Mouse (Mus musculus) heart, postnatal 14 days (tissue): ENCODE measurements around the gene Casz1. TPM values are rescaled to one million over a fixed set of nuclear protein-coding genes. Genes with fewer than 3 reads are reported as not detected.
A peak's percentile ranks its signal among the peaks of the same experiment; 100 is the strongest.

Experiments
- DNase-seq, 2 experiments: peaks; one replicate each; pipeline ENCODE4 v3.0.0; 2021 to 2022
- intact Hi-C: fragments of 180-260 bp; cut with DNase I; formaldehyde crosslinking; loops from one replicate; pipeline ENCODE4 v1.15.1; 2025
- total RNA-seq, 2 experiments: library from RNA; stranded (reverse); gene quantifications; 2 replicates each; pipeline ENCODE4 v1.2.3; 2021

The Casz1 gene
- total RNA-seq, 2 experiments from 2014 or later, result 48.1 to 53.1 TPM

GRCm38 (mm10) chr4:148952328-148953222 is 148.3 kb downstream of the Casz1 start:
- intact Hi-C loops, result no loop called here
- no peak for DNase-seq

GRCm38 (mm10) chr4:148955131-148955813 is 151.0 kb downstream of the Casz1 start:
- peak; percentile 80 to 85 for DNase-seq
- intact Hi-C loops, result loop anchor here (5.0 kb wide), 1 partner anchor 213 kb away; no protein-coding TSS in a partner anchor

GRCm38 (mm10) chr4:148960011-148960410 is 155.8 kb downstream of the Casz1 start:
- DNase-seq, result peak in 1 of 2 experiments; percentile 50
- intact Hi-C loops, result no loop called here

GRCm38 (mm10) chr4:148961081-148961480 is 156.9 kb downstream of the Casz1 start:
- no peak for DNase-seq
- intact Hi-C loops, result no loop called here

GRCm38 (mm10) chr4:148962096-148962495 is 157.9 kb downstream of the Casz1 start:
- intact Hi-C loops, result no loop called here

GRCm38 (mm10) chr4:148964541-148965310 is 160.5 kb downstream of the Casz1 start:
- intact Hi-C loops, result no loop called here
- DNase-seq, result no peak

More at GRCm38 (mm10) chr4:148962096-148962495, 157.9 kb downstream of the Casz1 start:
- no peak for DNase-seq

- intact Hi-C loops, result no loop called here
- DNase-seq, result no peak
These were observed 161.9 kb downstream of the Casz1 start for GRCm38 (mm10) chr4:148966132-148966531.

- DNase-seq, result no peak
- intact Hi-C loops, result no loop called here
These were observed 164.6 kb downstream of the Casz1 start for GRCm38 (mm10) chr4:148968859-148969258.

- peak; percentile 66 to 78 for DNase-seq
- intact Hi-C loops, result no loop called here
These were observed 165.4 kb downstream of the Casz1 start for GRCm38 (mm10) chr4:148969610-148970009.

- DNase-seq, result no peak
- intact Hi-C loops, result no loop called here
These were observed 166.5 kb downstream of the Casz1 start for GRCm38 (mm10) chr4:148970742-148971141.

GRCm38 (mm10) chr4:148971613-148972242 is 167.5 kb downstream of the Casz1 start:
- DNase-seq, result no peak
- intact Hi-C loops, result no loop called here

GRCm38 (mm10) chr4:148972707-148973106 is 168.5 kb downstream of the Casz1 start:
- intact Hi-C loops, result no loop called here
- no peak for DNase-seq

- intact Hi-C loops, result no loop called here
- DNase-seq, result no peak
These were observed 169.2 kb downstream of the Casz1 start for GRCm38 (mm10) chr4:148973387-148973786.

GRCm38 (mm10) chr4:148974833-148975232 is 170.6 kb downstream of the Casz1 start:
- no peak for DNase-seq
- intact Hi-C loops, result no loop called here

- intact Hi-C loops, result no loop called here
- DNase-seq, result no peak
These were observed 174.1 kb downstream of the Casz1 start for GRCm38 (mm10) chr4:148978221-148978855.

- DNase-seq, result no peak
- intact Hi-C loops, result no loop called here
These were observed 174.7 kb downstream of the Casz1 start for GRCm38 (mm10) chr4:148978926-148979325.

GRCm38 (mm10) chr4:148979837-148980236 is 175.6 kb downstream of the Casz1 start:
- no peak for DNase-seq
- intact Hi-C loops, result no loop called here

GRCm38 (mm10) chr4:148982274-148982673 is 178.0 kb downstream of the Casz1 start:
- DNase-seq, result no peak
- intact Hi-C loops, result no loop called here

- no peak for DNase-seq
- intact Hi-C loops, result no loop called here
These were observed 180.7 kb downstream of the Casz1 start for GRCm38 (mm10) chr4:148984701-148985540.
